Mouse (Mus musculus): ENCODE measurements around the gene Cd40. TPM values are rescaled to one million over a fixed set of nuclear protein-coding genes. Genes with fewer than 3 reads are reported as not detected.

Cd40 gene
- total RNA-seq, 2 experiments from 2014 or later: 0.48 to 0.76 TPM

DNA sequence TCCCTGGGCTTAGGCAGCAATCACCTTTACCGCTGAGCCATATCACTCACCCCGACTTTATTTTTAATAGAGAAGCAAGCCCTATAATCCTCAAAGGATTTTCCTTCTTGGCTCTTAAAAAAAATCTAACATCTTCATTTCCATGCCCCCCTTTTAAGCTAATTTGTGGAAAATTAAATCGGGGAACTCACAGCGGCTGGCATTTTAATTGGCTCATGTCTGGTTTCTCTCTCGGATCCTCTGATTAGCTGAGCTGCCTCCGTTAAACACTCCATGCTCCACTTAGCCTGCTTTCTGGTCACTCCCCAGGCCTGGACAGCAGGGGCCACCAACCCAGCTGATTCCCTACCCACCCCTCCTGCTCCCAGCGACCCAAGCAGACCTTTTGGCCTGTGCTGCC lies 37.0 kb downstream of the Cd40 start:
- intact Hi-C loops (cut with DNase I): no loop called here
- no peak for DNase-seq

DNA sequence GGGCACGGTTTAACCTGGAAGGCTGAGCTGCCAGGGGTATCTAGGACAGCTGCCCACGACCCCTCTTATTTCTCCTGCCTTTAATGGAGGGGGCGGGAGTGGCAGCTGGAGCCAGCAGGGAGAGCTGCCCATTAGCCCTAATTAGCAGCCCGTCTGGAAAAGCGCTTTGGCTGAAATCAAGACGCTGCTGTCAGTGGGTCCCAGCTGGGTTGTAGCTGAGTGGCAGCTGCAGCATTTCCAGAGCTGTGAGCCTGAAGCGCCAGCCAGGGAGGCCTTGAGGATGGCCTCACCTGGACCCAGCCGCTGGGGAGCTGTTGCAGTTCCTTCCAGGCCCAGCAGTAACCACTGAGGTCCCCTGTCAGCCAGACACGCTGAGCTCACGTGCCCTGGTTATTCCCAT lies 40.9 kb downstream of the Cd40 start:
- intact Hi-C loops (cut with DNase I): no loop called here
- no peak for DNase-seq

DNA sequence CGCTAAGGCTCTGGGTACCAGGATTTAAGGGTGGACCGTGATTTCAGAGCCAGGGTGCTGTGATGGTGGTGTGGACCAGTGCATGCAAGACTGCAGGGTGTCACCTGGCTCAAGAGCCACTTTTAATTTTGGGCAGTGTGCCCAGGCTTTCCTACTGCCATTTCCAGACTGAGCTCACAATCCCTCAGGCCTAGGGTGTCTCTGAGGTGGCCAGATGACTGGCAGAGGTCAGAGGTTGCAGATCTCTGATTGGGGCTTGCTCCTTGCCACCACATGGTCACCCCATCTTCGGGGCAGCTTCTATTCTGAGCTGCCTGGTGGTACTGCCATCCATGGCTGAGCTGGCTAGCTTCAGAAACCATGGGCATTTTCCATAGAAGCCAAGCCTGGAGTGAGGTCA lies 43.4 kb downstream of the Cd40 start:
- intact Hi-C loops (cut with DNase I): no loop called here
- no peak for DNase-seq

DNA sequence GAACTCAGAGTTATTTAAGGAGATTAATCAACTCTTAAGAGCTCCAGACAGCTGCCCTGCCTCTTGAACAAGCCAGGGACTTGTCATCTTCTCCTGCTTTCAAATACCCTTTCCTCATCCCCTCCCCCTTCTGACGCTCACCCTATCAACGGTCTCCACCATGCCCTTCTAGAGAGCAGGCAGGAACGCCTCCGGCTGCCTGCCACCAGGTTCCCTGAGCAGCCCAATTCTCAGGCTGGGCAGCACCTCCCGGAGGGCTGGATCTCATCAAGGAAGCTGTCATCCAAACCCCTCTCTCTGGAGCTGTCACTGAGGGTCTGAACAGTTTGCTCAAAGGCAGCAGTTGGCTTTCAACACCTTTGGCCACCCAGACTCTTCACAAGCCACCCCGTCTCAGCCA lies 45.3 kb downstream of the Cd40 start:
- intact Hi-C loops (cut with DNase I): no loop called here

DNA sequence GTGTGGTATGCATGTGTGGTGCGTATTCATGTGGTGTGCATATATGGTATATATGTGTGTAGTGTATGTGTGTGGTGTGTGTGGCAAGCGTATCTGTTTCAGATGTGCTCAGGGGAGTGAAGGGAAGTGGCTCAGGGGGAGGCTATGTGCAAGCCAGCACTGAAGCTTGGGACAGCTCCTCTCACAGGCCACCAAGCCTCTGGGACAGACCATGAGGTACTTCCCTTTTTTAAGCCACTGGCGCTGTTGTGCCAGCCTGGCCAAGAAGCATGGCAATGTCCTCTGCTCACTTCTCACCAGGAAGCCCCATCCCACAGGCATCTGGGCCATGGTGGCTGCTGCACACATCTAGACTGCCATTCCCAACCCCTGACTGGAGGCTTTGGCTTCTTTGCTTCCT lies 47.5 kb downstream of the Cd40 start:
- intact Hi-C loops (cut with DNase I): no loop called here
- no peak for DNase-seq

More for the DNA sequence above, 45.3 kb downstream of the Cd40 start:
- DNase-seq: no peak

DNA sequence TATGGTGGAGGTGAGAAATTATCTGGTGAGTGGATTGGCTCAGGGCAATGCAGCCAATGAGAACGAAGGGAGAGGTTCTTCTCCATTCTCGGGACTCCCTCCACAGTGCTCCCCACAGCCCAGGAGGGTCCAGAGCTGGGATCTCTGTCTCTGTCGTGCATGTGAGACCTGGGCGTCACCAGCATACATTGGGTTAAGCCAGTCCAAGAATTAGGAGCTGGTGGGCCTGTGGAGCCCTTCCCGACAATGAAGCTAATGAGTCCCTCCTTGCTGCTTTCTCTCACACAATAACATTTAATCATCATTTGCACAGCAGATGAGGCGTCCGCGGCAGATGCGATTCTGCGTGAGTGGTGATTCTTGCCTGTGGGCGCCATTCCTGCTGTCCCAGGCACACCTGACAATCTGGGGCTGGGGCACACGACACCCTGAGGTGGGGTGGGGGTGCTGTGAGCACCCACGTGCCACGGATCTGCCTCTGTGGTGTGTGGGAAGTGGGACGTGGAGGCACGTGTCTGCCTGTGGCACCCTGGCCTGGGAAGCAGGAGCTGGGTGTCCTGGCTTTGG lies 50.2 kb downstream of the Cd40 start:
- intact Hi-C loops (cut with DNase I): no loop called here
- no peak for DNase-seq

DNA sequence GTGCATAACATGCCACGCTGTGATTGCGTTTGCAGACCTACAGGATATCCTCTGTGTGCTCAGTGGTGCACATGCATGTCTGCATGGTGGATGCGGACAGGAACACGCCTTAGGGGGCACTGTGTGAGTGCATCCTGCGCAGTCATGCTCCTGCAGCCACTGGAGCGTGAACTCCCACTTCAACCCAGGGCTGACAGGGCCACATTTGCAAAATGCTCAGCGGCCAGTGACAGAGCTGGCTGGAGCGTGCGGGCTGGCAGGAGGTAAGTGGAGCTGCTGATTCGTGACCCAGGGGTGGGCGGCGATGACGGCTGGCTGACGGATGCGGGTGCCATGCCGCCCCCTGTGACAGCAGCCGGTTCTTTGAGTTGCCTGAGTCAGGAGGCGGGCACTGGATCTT lies 51.2 kb downstream of the Cd40 start:
- DNase-seq: no peak
- intact Hi-C loops (cut with DNase I): no loop called here

DNA sequence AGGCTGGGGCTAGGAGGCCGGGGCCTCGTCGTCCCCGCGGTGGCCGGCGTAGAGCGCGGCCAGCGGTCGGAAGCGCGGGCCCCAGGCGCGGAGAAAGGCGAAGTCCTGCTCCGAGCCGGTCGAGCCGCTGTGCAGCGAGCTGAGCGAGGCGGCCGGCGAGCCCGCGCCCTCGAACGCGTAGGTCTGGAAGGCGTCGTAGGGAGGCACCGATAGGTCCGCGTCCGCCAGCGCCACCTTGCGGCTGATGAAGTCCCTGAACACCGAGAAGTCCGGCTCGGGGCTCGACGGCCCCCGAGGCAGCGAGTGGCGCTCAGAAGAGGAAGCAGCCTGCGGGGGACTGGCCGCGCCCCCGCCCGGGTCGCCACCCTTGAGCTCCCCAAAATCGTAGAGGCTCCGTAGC lies 56.7 kb downstream of the Cd40 start:
- intact Hi-C loops (cut with DNase I): no loop called here
- peak; percentile 73 to 78 for DNase-seq

DNA sequence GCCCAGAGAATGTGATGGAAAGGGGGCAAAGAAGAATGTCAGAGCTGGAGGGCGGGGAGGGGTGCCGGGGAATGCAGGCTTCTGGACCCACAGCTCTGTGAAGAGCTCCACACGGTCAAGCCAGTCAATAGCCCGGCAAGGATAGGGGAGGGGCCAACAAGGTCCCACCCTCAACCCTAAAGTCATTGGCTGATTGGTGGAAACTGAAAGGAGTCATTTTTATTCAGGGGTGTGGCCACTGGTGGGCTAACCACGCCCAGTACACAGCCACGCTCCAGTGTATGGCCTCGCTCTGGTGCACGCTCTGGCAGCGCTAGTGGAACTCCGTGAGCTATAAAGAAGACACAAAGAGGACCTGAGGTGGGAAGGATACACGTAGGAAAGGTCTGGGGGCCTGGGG lies 58.3 kb downstream of the Cd40 start:
- intact Hi-C loops (cut with DNase I): no loop called here

DNA sequence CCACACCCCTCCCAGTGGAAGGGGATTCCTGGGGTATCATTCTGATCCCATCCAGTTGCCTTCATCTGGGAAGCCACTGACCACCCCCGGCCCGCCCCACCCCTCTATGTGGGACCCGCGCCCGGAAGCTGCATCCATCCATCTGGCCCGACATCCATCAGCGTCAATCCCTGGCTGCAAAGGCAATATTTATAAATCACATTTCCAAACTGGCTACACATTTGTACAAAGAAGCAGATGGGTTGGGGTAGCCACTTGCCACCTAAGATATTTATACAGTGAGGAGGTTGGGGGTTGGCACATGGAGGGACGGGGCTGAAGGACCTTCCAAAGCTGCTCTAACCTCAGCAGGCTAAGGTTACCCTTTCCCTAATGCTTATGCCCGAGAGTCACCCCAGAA lies 65.3 kb downstream of the Cd40 start:
- no peak for DNase-seq
- intact Hi-C loops (cut with DNase I): no loop called here

More for the DNA sequence above, 58.3 kb downstream of the Cd40 start:
- no peak for DNase-seq

DNA sequence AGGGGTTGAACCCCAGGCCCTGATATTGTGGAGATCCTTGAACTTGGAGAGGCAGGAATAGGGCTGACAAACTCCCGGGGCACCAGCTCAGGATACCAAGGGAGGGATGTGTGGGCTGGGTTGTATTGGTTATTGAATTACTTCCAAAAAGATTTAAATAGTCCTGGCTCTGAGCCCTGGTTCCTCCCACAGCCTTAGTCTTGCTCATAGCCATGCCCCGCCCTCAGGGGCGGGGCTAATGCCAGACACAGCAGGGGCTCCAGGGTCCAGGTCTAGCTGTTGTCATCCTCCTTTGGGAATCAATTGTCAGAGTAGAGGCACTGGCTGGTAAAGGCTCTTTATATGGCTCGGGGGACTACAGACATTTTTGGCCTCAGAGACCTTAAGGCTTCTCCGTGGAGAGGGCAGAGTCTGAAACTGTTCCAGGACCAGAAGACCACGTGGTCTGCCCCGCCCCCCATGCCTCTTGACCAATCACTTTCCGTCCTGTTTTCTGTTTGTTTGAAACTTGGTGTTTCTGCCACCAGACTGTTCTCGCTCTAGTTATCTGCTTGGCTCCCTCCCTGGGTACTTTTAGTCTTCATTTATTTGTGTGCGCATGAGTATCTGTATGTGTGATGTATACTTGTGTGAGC lies 65.9 kb downstream of the Cd40 start:
- intact Hi-C loops (cut with DNase I): no loop called here

More for the DNA sequence above, 65.9 kb downstream of the Cd40 start:
- DNase-seq: no peak

Other genes starting within 250 kb of the Cd40 start
- gene Zswim1, start 232.9 kb upstream of the Cd40 start, total RNA-seq (2021): 1 to 10 TPM; 3.0 to 4.6 TPM
- under 1 TPM in 1 of 2 experiments, not detected in 1; 0.36 TPM for gene Spata25, start 227.1 kb upstream of the Cd40 start, total RNA-seq (2021)
- gene Ctsa, start 222.8 kb upstream of the Cd40 start, total RNA-seq (2021): 10 to 100 TPM; 45.6 to 49.4 TPM
- gene Neurl2, start 222.2 kb upstream of the Cd40 start, total RNA-seq (2021): 10 to 100 TPM; 35.8 to 36.3 TPM
- 10 to 100 TPM; 15.3 to 15.7 TPM for gene Pltp, start 197.9 kb upstream of the Cd40 start, total RNA-seq (2021)
- 10 to 100 TPM; 23.8 to 26.9 TPM for gene Pcif1, start 176.3 kb upstream of the Cd40 start, total RNA-seq (2021)
- 1 to 10 TPM; 8.8 to 9.3 TPM for gene Zfp335, start 143.9 kb upstream of the Cd40 start, total RNA-seq (2021)
- under 1 TPM; 0.38 to 0.62 TPM for gene Mmp9, start 114.8 kb upstream of the Cd40 start, total RNA-seq (2021)
- under 1 TPM; 0.25 to 0.36 TPM for gene Slc12a5, start 94.8 kb upstream of the Cd40 start, total RNA-seq (2021)
- gene Ncoa5, start 20.8 kb upstream of the Cd40 start, total RNA-seq (2021): 10 to 100 TPM; 10.3 to 11.7 TPM
- gene 1700025C18Rik, start 35.1 kb downstream of the Cd40 start, total RNA-seq (2021): not detected
- gene Cdh22, start 179.2 kb downstream of the Cd40 start, total RNA-seq (2021): under 1 TPM; 0.10 to 0.20 TPM
- gene Slc35c2, start 232.2 kb downstream of the Cd40 start, total RNA-seq (2021): 10 to 100 TPM; 19.5 to 20.8 TPM